Comparison of ENCODE assay signal across 9 mouse cellular contexts in genomic region chr4:119937876-119938275, GRCm38 (mm10).
DNase-seq lines count a peak whose midpoint lies in the region; ATAC-seq and TF ChIP-seq lines count a peak whose summit lies in the region.
"Had no signal": no experiment of that assay in that cellular context is flagged by ENCODE, and none has a peak within 500 bp of the region (broad histone marks: within the 10 kb centered on the region; RNA-seq: fewer than 3 reads in every experiment).

No protein-coding gene starts in this region.

- H3K27ac ChIP-seq in limb, embryonic 13.5 days = no peak overlapping the region
- no peak overlapping the region for H3K27ac ChIP-seq in limb, embryonic 10.5 days
- H3K27ac ChIP-seq in layer of hippocampus, adult 2 months = peak overlapping the region; percentile 81
- H3K27ac ChIP-seq in neural tube, embryonic 15.5 days (replicated peaks) = peak overlapping the region; percentile 63
- H3K27ac ChIP-seq: midbrain, embryonic 12.5 days had no signal

- H3K4me2 ChIP-seq in limb, embryonic 13.5 days (replicated peaks) = no peak overlapping the region
- no peak overlapping the region for H3K4me2 ChIP-seq in neural tube, embryonic 15.5 days
- H3K4me2 ChIP-seq: midbrain, embryonic 12.5 days had no signal

- H3K9ac ChIP-seq in limb, embryonic 13.5 days = no peak overlapping the region
- H3K9ac ChIP-seq in neural tube, embryonic 15.5 days (replicated peaks) = no peak overlapping the region
- H3K9ac ChIP-seq: midbrain, embryonic 12.5 days had no signal

- no peaks in the 10 kb centered on the region for H3K36me3 ChIP-seq in limb, embryonic 13.5 days
- H3K36me3 ChIP-seq in limb, embryonic 10.5 days = no peaks in the 10 kb centered on the region
- no peaks in the 10 kb centered on the region for H3K36me3 ChIP-seq in neural tube, embryonic 15.5 days
- H3K36me3 ChIP-seq: midbrain, embryonic 12.5 days had no signal

- H3K27me3 ChIP-seq in limb, embryonic 13.5 days = no peaks in the 10 kb centered on the region
- H3K27me3 ChIP-seq in limb, embryonic 10.5 days (ENCODE audit: low read depth, poor library complexity, severe bottlenecking) = peaks cover 5% of the 10 kb centered on the region; the same call in 1 of the 2 replicates
- H3K27me3 ChIP-seq in neural tube, embryonic 15.5 days (replicated peaks) = 0 out of 2 replicates have a peak, but pooled peaks cover 4% of the 10 kb centered on the region

- intact Hi-C loops in heart, postnatal 36 days (cut with DNase I) = no loop called here

- no peaks in the 10 kb centered on the region for H3K9me3 ChIP-seq in limb, embryonic 13.5 days
- H3K9me3 ChIP-seq in limb, embryonic 10.5 days (replicated peaks) = no peaks in the 10 kb centered on the region
- no peaks in the 10 kb centered on the region for H3K9me3 ChIP-seq in neural tube, embryonic 15.5 days (replicated peaks)
- H3K9me3 ChIP-seq: midbrain, embryonic 12.5 days had no signal

- 57% methylated on average over 7 of the region's 7 CpGs for WGBS in limb, embryonic 13.5 days
- WGBS in limb, embryonic 10.5 days = 86% methylated on average over 7 of the region's 7 CpGs
- WGBS in neural tube, embryonic 15.5 days = 27% methylated on average over 7 of the region's 7 CpGs

- peak; percentile 57; the same call in 1 of the 2 replicates for ATAC-seq in limb, embryonic 13.5 days (ENCODE audit: low FRiP score, low read depth)
- ATAC-seq in neural tube, embryonic 15.5 days (ENCODE audit: low FRiP score) = peak; percentile 83
- ATAC-seq in megakaryocyte progenitor cell, adult 5-6 weeks (replicated peaks; ENCODE audit: poor library complexity) = no peak

- no peak overlapping the region for H3K4me3 ChIP-seq in limb, embryonic 13.5 days
- H3K4me3 ChIP-seq in limb, embryonic 10.5 days = no peak overlapping the region
- H3K4me3 ChIP-seq in layer of hippocampus, adult 2 months = no peak overlapping the region
- no peak overlapping the region for H3K4me3 ChIP-seq in neural tube, embryonic 15.5 days (replicated peaks)
- H3K4me3 ChIP-seq: midbrain, embryonic 12.5 days had no signal

- 0 out of 2 replicates have a peak, but pooled peaks cover 7% of the 10 kb centered on the region for H3K4me1 ChIP-seq in limb, embryonic 13.5 days
- peaks cover 5% of the 10 kb centered on the region for H3K4me1 ChIP-seq in limb, embryonic 10.5 days
- H3K4me1 ChIP-seq in neural tube, embryonic 15.5 days = peaks cover 25% of the 10 kb centered on the region

- no peak for DNase-seq in limb, embryonic 10.5 days (ENCODE audit: low spot score)
- peak; percentile 48 to 64 for DNase-seq in cerebellum, postnatal 36 days
- peak; percentile 39 to 61 for DNase-seq in heart, postnatal 36 days
- peak; percentile 73 to 83 for DNase-seq in layer of hippocampus, adult 2 months (ENCODE audit: low spot score in 2 of 2)
- DNase-seq in spleen, postnatal 36 days (ENCODE audit: low spot score in 2 of 2) = no peak

- TF ChIP-seq CTCF in layer of hippocampus, adult 2 months (conservative IDR thresholded peaks at IDR 0.05) = no peak

Comparison
In these comparisons a context has a peak if more than half of its experiments do, and no peak if none do; other contexts are left out.
1. H3K27ac ChIP-seq: peak in layer of hippocampus, adult 2 months (single experiment) and neural tube, embryonic 15.5 days (single experiment); none in limb, embryonic 13.5 days (single experiment) and limb, embryonic 10.5 days (single experiment).
2. DNase-seq: peak in cerebellum, postnatal 36 days (2 of 2), heart, postnatal 36 days (2 of 2) and layer of hippocampus, adult 2 months (2 of 2); none in limb, embryonic 10.5 days (single experiment) and spleen, postnatal 36 days (0 of 2).